Mouse (Mus musculus): ENCODE results near the gene Rbm6. TPM values are rescaled to one million over a fixed set of nuclear protein-coding genes. Genes with fewer than 3 reads are reported as not detected.

The Rbm6 gene
- total and polyA plus RNA-seq, 3 experiments = 55.7 to 521 (median 55.8) TPM

- Histone ChIP-seq H3K4me1 (ENCODE audit: control insufficient read depth in 1 of 2, insufficient read depth in 2 of 2, low read length in 2 of 2) (peaks cover 10 to 22% of the 10 kb centered on the region in 2 experiments), H3K79me2 (ENCODE audit: control insufficient read depth, insufficient read depth, low read length, poor library complexity) (peaks cover 27% of the 10 kb centered on the region), H3K9ac (ENCODE audit: control insufficient read depth, low read depth, low read length, poor library complexity, severe bottlenecking) (peak overlapping the region; percentile 14), H3K4me3 (ENCODE audit: control insufficient read depth in 1 of 2, insufficient read depth in 1 of 2, low read depth in 2 of 2, low read length in 2 of 2) (no peak overlapping the region), H3K36me3 (ENCODE audit: control insufficient read depth in 1 of 2, insufficient read depth in 2 of 2, low read length in 2 of 2) (peaks cover 32 to 41% of the 10 kb centered on the region in 2 experiments), H3K27me3 (ENCODE audit: control insufficient read depth in 1 of 2, insufficient read depth in 2 of 2, low read length in 2 of 2) (no peaks in the 10 kb centered on the region), H3K9me3 (replicated peaks; ENCODE audit: insufficient read depth, low read length) (no peaks in the 10 kb centered on the region), H3K27ac (ENCODE audit: control insufficient read depth, low read depth, low read length) (no peak overlapping the region)
- DNase-seq (ENCODE audit: low read depth, low spot score) = no peak
- TF ChIP-seq ETS1 (IDR thresholded peaks at IDR 0.05; ENCODE audit: low read depth, low read length) (no peak), MXI1 (IDR thresholded peaks at IDR 0.05; ENCODE audit: low read depth, low read length) (no peak)
Observed at GRCm38 (mm10) chr9:107768851-107769250, 104.2 kb downstream of the Rbm6 start.

GRCm38 (mm10) chr9:107759593-107759992 lies 113.4 kb downstream of the Rbm6 start:
- no peak overlapping the region for H3K4me3 ChIP-seq (ENCODE audit: control insufficient read depth in 1 of 2, insufficient read depth in 1 of 2, low read depth in 2 of 2, low read length in 2 of 2)
- H3K9ac ChIP-seq (ENCODE audit: control insufficient read depth, low read depth, low read length, poor library complexity, severe bottlenecking) = no peak overlapping the region
- peaks cover 3% of the 10 kb centered on the region; the same call in 1 of the 2 replicates for H3K79me2 ChIP-seq (ENCODE audit: control insufficient read depth, insufficient read depth, low read length, poor library complexity)
- H3K4me1 ChIP-seq (ENCODE audit: control insufficient read depth in 1 of 2, insufficient read depth in 2 of 2, low read length in 2 of 2) = peaks cover 2 to 8% of the 10 kb centered on the region in 2 experiments; a peak in 1 of 4 replicates
- peaks cover 26 to 64% of the 10 kb centered on the region in 2 experiments for H3K36me3 ChIP-seq (ENCODE audit: control insufficient read depth in 1 of 2, insufficient read depth in 2 of 2, low read length in 2 of 2)
- no peaks in the 10 kb centered on the region for H3K27me3 ChIP-seq (ENCODE audit: control insufficient read depth in 1 of 2, insufficient read depth in 2 of 2, low read length in 2 of 2)
- DNase-seq (ENCODE audit: low read depth, low spot score) = peak; percentile 62
- H3K9me3 ChIP-seq (replicated peaks; ENCODE audit: insufficient read depth, low read length) = no peaks in the 10 kb centered on the region
- no peak overlapping the region for H3K27ac ChIP-seq (ENCODE audit: control insufficient read depth, low read depth, low read length)
- TF ChIP-seq TBP (IDR thresholded peaks at IDR 0.05; ENCODE audit: low read depth, low read length) (no peak), ZNF384 (IDR thresholded peaks at IDR 0.05; ENCODE audit: low read depth, low read length) (peak; percentile 66), SIN3A (IDR thresholded peaks at IDR 0.05; ENCODE audit: low read length) (0 out of 2 replicates have a peak, but pooled peaks have one; percentile 24), ZC3H11A (IDR thresholded peaks at IDR 0.05; ENCODE audit: low read depth, low read length) (no peak)

- no peak for TF ChIP-seq JUND (IDR thresholded peaks at IDR 0.05; ENCODE audit: low read depth, low read length)
- no peak for TF ChIP-seq BHLHE40 (IDR thresholded peaks at IDR 0.05; ENCODE audit: borderline replicate concordance, low read depth, low read length)
- TF ChIP-seq RAD21 (IDR thresholded peaks at IDR 0.05; ENCODE audit: low read depth, low read length) = no peak
- no peak for TF ChIP-seq CTCF (IDR thresholded peaks at IDR 0.05 in 2 of 3, conservative IDR thresholded peaks at IDR 0.05 in 1 of 3; ENCODE audit: control insufficient read depth in 1 of 3, insufficient read depth in 1 of 3, low read depth in 2 of 3, low read length in 3 of 3, poor library complexity in 1 of 3, severe bottlenecking in 1 of 3)
- TF ChIP-seq SIN3A (IDR thresholded peaks at IDR 0.05; ENCODE audit: low read length) = no peak
- TF ChIP-seq POLR2A (IDR thresholded peaks at IDR 0.05; ENCODE audit: control insufficient read depth in 1 of 2, insufficient read depth in 1 of 2, low read depth in 1 of 2, low read length in 2 of 2, poor library complexity in 1 of 2) = no peak
- TF ChIP-seq MAX (IDR thresholded peaks at IDR 0.05; ENCODE audit: low read length) = no peak
- peak; percentile 36; the same call in 1 of the 2 replicates for TF ChIP-seq TCF12 (IDR thresholded peaks at IDR 0.05; ENCODE audit: low read depth, low read length)
- no peak for TF ChIP-seq MAFK (IDR thresholded peaks at IDR 0.05; ENCODE audit: borderline replicate concordance, low read depth, low read length)
- peak; percentile 17 to 19; a peak in 1 of 4 replicates for TF ChIP-seq EP300 (IDR thresholded peaks at IDR 0.05; ENCODE audit: low read depth in 1 of 2, low read length in 2 of 2)
- TF ChIP-seq MXI1 (IDR thresholded peaks at IDR 0.05; ENCODE audit: low read depth, low read length) = no peak
- TF ChIP-seq MAZ (IDR thresholded peaks at IDR 0.05; ENCODE audit: low read depth, low read length) = no peak
- TF ChIP-seq POLR2AphosphoS5 (IDR thresholded peaks at IDR 0.05; ENCODE audit: borderline replicate concordance, low read depth, low read length) = no peak
- TF ChIP-seq MEF2A (IDR thresholded peaks at IDR 0.05; ENCODE audit: extremely low read depth, insufficient replicate concordance, low read depth, low read length, poor library complexity, severe bottlenecking) = no peak
- peak; percentile 40 for TF ChIP-seq ETS1 (IDR thresholded peaks at IDR 0.05; ENCODE audit: low read depth, low read length)
- TF ChIP-seq HCFC1 (IDR thresholded peaks at IDR 0.05; ENCODE audit: low read depth, low read length) = no peak
- TF ChIP-seq ZMIZ1 (IDR thresholded peaks at IDR 0.05; ENCODE audit: low read depth, low read length) = no peak
- no peak for TF ChIP-seq POLR2AphosphoS2 (IDR thresholded peaks at IDR 0.05; ENCODE audit: low read length)
- no peak for TF ChIP-seq MYB (IDR thresholded peaks at IDR 0.05; ENCODE audit: low read depth, low read length)
- no peak for TF ChIP-seq TAL1 (IDR thresholded peaks at IDR 0.05; ENCODE audit: low read length)
- no peak for TF ChIP-seq GABPA (IDR thresholded peaks at IDR 0.05; ENCODE audit: low read depth, low read length)
- TF ChIP-seq ZKSCAN1 (IDR thresholded peaks at IDR 0.05; ENCODE audit: low read depth, low read length) = no peak
- TF ChIP-seq ZNF384 (IDR thresholded peaks at IDR 0.05; ENCODE audit: low read depth, low read length) = no peak
Observed at GRCm38 (mm10) chr9:107750378-107750777, 122.7 kb downstream of the Rbm6 start.

More at GRCm38 (mm10) chr9:107750378-107750777, 122.7 kb downstream of the Rbm6 start:
- no peaks in the 10 kb centered on the region for H3K27me3 ChIP-seq (ENCODE audit: control insufficient read depth in 1 of 2, insufficient read depth in 2 of 2, low read length in 2 of 2)
- H3K79me2 ChIP-seq (ENCODE audit: control insufficient read depth, insufficient read depth, low read length, poor library complexity) = peaks cover 3% of the 10 kb centered on the region
- no peaks in the 10 kb centered on the region for H3K9me3 ChIP-seq (replicated peaks; ENCODE audit: insufficient read depth, low read length)
- H3K4me3 ChIP-seq (ENCODE audit: control insufficient read depth in 1 of 2, insufficient read depth in 1 of 2, low read depth in 2 of 2, low read length in 2 of 2) = no peak overlapping the region
- peak; percentile 49 for DNase-seq (ENCODE audit: low read depth, low spot score)
- H3K27ac ChIP-seq (ENCODE audit: control insufficient read depth, low read depth, low read length) = no peak overlapping the region
- no peak overlapping the region for H3K9ac ChIP-seq (ENCODE audit: control insufficient read depth, low read depth, low read length, poor library complexity, severe bottlenecking)
- H3K36me3 ChIP-seq (ENCODE audit: control insufficient read depth in 1 of 2, insufficient read depth in 2 of 2, low read length in 2 of 2) = peaks cover 34 to 78% of the 10 kb centered on the region in 2 experiments
- peaks cover 6 to 19% of the 10 kb centered on the region in 2 experiments; a peak in 3 of 4 replicates for H3K4me1 ChIP-seq (ENCODE audit: control insufficient read depth in 1 of 2, insufficient read depth in 2 of 2, low read length in 2 of 2)

Data from MEL (cell line).